Mouse (Mus musculus): ENCODE results near the gene Atp8a2. TPM values are rescaled to one million over a fixed set of nuclear protein-coding genes. Genes with fewer than 3 reads are reported as not detected.
"Not testable (repeated sequence)": the region's sequence is repeated elsewhere in the genome, so short reads cannot be mapped to it uniquely, and the experiment has no call there.

Atp8a2 gene
- polyA plus RNA-seq, 1 experiment from 2014 or later = 7.4 TPM

- 82% methylated on average over 1 of the region's 3 CpGs for WGBS
- not testable (repeated sequence) for H3K4me1 ChIP-seq (ENCODE audit: control insufficient read depth, insufficient read depth, low read length); H3K27ac ChIP-seq (ENCODE audit: low read depth, low read length); H3K27me3 ChIP-seq (ENCODE audit: control insufficient read depth, insufficient read depth, low read length); H3K9me3 ChIP-seq (ENCODE audit: control insufficient read depth, low read length); H3K36me3 ChIP-seq (ENCODE audit: control insufficient read depth, insufficient read depth, low read length); H3K9ac ChIP-seq (ENCODE audit: low read length); DNase-seq (ENCODE audit: low spot score, missing footprints); H3K4me2 ChIP-seq; H3K4me3 ChIP-seq (ENCODE audit: low read depth, low read length)
- peak; percentile 67 for ATAC-seq (ENCODE audit: low FRiP score)
These were observed 358.3 kb downstream of the Atp8a2 start for GRCm38 (mm10) chr14:59838446-59839259.

- WGBS = no CpG with 5 or more reads among the region's 3 CpGs
- peak; percentile 75 for ATAC-seq (ENCODE audit: low FRiP score)
- not testable (repeated sequence) for H3K4me1 ChIP-seq (ENCODE audit: control insufficient read depth, insufficient read depth, low read length); H3K36me3 ChIP-seq (ENCODE audit: control insufficient read depth, insufficient read depth, low read length); DNase-seq (ENCODE audit: low spot score, missing footprints); H3K4me3 ChIP-seq (ENCODE audit: low read depth, low read length); H3K9me3 ChIP-seq (ENCODE audit: control insufficient read depth, low read length); H3K4me2 ChIP-seq; H3K27ac ChIP-seq (ENCODE audit: low read depth, low read length); H3K27me3 ChIP-seq (ENCODE audit: control insufficient read depth, insufficient read depth, low read length); H3K9ac ChIP-seq (ENCODE audit: low read length)
These were observed 359.2 kb downstream of the Atp8a2 start for GRCm38 (mm10) chr14:59837691-59838241.

GRCm38 (mm10) chr14:59836876-59837543 lies 360.0 kb downstream of the Atp8a2 start:
- Histone ChIP-seq H3K4me1 (ENCODE audit: control insufficient read depth, insufficient read depth, low read length) (no peaks in the 10 kb centered on the region), H3K4me2 (no peak overlapping the region)
- no peak for DNase-seq (ENCODE audit: low spot score, missing footprints)

GRCm38 (mm10) chr14:59829580-59829979 lies 367.4 kb downstream of the Atp8a2 start:
- Histone ChIP-seq H3K4me1 (ENCODE audit: control insufficient read depth, insufficient read depth, low read length) (no peaks in the 10 kb centered on the region), H3K27ac (ENCODE audit: low read depth, low read length) (no peak overlapping the region), H3K27me3 (ENCODE audit: control insufficient read depth, insufficient read depth, low read length) (no peaks in the 10 kb centered on the region), H3K4me3 (ENCODE audit: low read depth, low read length) (no peak overlapping the region), H3K36me3 (ENCODE audit: control insufficient read depth, insufficient read depth, low read length) (no peaks in the 10 kb centered on the region), H3K9ac (ENCODE audit: low read length) (no peak overlapping the region), H3K9me3 (ENCODE audit: control insufficient read depth, low read length) (no peaks in the 10 kb centered on the region), H3K4me2 (no peak overlapping the region)
- DNase-seq (ENCODE audit: low spot score, missing footprints) (no peak), ATAC-seq (ENCODE audit: low FRiP score) (no peak)
- 81% methylated on average over 5 of the region's 5 CpGs for WGBS

More at GRCm38 (mm10) chr14:59836876-59837543, 360.0 kb downstream of the Atp8a2 start:
- H3K36me3 ChIP-seq (ENCODE audit: control insufficient read depth, insufficient read depth, low read length) = no peaks in the 10 kb centered on the region
- ATAC-seq (ENCODE audit: low FRiP score) = no peak
- 61% methylated on average over 10 of the region's 10 CpGs for WGBS
- no peak overlapping the region for H3K4me3 ChIP-seq (ENCODE audit: low read depth, low read length)
- no peaks in the 10 kb centered on the region for H3K27me3 ChIP-seq (ENCODE audit: control insufficient read depth, insufficient read depth, low read length)
- no peak overlapping the region for H3K27ac ChIP-seq (ENCODE audit: low read depth, low read length)
- no peaks in the 10 kb centered on the region for H3K9me3 ChIP-seq (ENCODE audit: control insufficient read depth, low read length)
- no peak overlapping the region for H3K9ac ChIP-seq (ENCODE audit: low read length)

GRCm38 (mm10) chr14:59827409-59827808 lies 369.6 kb downstream of the Atp8a2 start:
- Histone ChIP-seq H3K4me3 (ENCODE audit: low read depth, low read length) (no peak overlapping the region), H3K27ac (ENCODE audit: low read depth, low read length) (no peak overlapping the region), H3K9me3 (ENCODE audit: control insufficient read depth, low read length) (no peaks in the 10 kb centered on the region), H3K27me3 (ENCODE audit: control insufficient read depth, insufficient read depth, low read length) (no peaks in the 10 kb centered on the region), H3K36me3 (ENCODE audit: control insufficient read depth, insufficient read depth, low read length) (no peaks in the 10 kb centered on the region), H3K4me1 (ENCODE audit: control insufficient read depth, insufficient read depth, low read length) (no peaks in the 10 kb centered on the region), H3K9ac (ENCODE audit: low read length) (no peak overlapping the region), H3K4me2 (no peak overlapping the region)
- 70% methylated on average over 5 of the region's 5 CpGs for WGBS
- ATAC-seq (ENCODE audit: low FRiP score) = no peak
- no peak for DNase-seq (ENCODE audit: low spot score, missing footprints)

- ATAC-seq (ENCODE audit: low FRiP score) = no peak
- H3K36me3 ChIP-seq (ENCODE audit: control insufficient read depth, insufficient read depth, low read length) = no peaks in the 10 kb centered on the region
- no peak overlapping the region for H3K27ac ChIP-seq (ENCODE audit: low read depth, low read length)
- DNase-seq (ENCODE audit: low spot score, missing footprints) = no peak
- no peaks in the 10 kb centered on the region for H3K9me3 ChIP-seq (ENCODE audit: control insufficient read depth, low read length)
- H3K4me3 ChIP-seq (ENCODE audit: low read depth, low read length) = no peak overlapping the region
- H3K4me2 ChIP-seq = no peak overlapping the region
- H3K4me1 ChIP-seq (ENCODE audit: control insufficient read depth, insufficient read depth, low read length) = no peaks in the 10 kb centered on the region
- H3K27me3 ChIP-seq (ENCODE audit: control insufficient read depth, insufficient read depth, low read length) = no peaks in the 10 kb centered on the region
- no peak overlapping the region for H3K9ac ChIP-seq (ENCODE audit: low read length)
- WGBS = 62% methylated on average over 3 of the region's 3 CpGs
These were observed 376.9 kb downstream of the Atp8a2 start for GRCm38 (mm10) chr14:59820115-59820419.

- Histone ChIP-seq H3K9me3 (ENCODE audit: control insufficient read depth, low read length) (no peaks in the 10 kb centered on the region), H3K4me2 (no peak overlapping the region), H3K4me3 (ENCODE audit: low read depth, low read length) (no peak overlapping the region), H3K36me3 (ENCODE audit: control insufficient read depth, insufficient read depth, low read length) (no peaks in the 10 kb centered on the region), H3K4me1 (ENCODE audit: control insufficient read depth, insufficient read depth, low read length) (no peaks in the 10 kb centered on the region), H3K27me3 (ENCODE audit: control insufficient read depth, insufficient read depth, low read length) (no peaks in the 10 kb centered on the region), H3K9ac (ENCODE audit: low read length) (no peak overlapping the region), H3K27ac (ENCODE audit: low read depth, low read length) (no peak overlapping the region)
- ATAC-seq (ENCODE audit: low FRiP score) = no peak
- DNase-seq (ENCODE audit: low spot score, missing footprints) = no peak
- 80% methylated on average over 5 of the region's 5 CpGs for WGBS
These were observed 377.5 kb downstream of the Atp8a2 start for GRCm38 (mm10) chr14:59819215-59820114.

GRCm38 (mm10) chr14:59810316-59810715 lies 386.7 kb downstream of the Atp8a2 start:
- not testable (repeated sequence) for H3K4me2 ChIP-seq; H3K4me3 ChIP-seq (ENCODE audit: low read depth, low read length); H3K27ac ChIP-seq (ENCODE audit: low read depth, low read length); H3K9me3 ChIP-seq (ENCODE audit: control insufficient read depth, low read length); ATAC-seq (ENCODE audit: low FRiP score); DNase-seq (ENCODE audit: low spot score, missing footprints); H3K36me3 ChIP-seq (ENCODE audit: control insufficient read depth, insufficient read depth, low read length); H3K4me1 ChIP-seq (ENCODE audit: control insufficient read depth, insufficient read depth, low read length); H3K9ac ChIP-seq (ENCODE audit: low read length); H3K27me3 ChIP-seq (ENCODE audit: control insufficient read depth, insufficient read depth, low read length)
- WGBS = 92% methylated on average over 2 of the region's 2 CpGs

All from midbrain, embryonic 11.5 days (tissue).